Mouse (Mus musculus) C2C12 (cell line): Measurements from ENCODE around the gene Ccr2.

Experiments used
- CEBPB ChIP-seq: IDR thresholded peaks from one replicate; pipeline ENCODE4 v1.6.1; 2011; ENCODE audit warnings: low read depth, mild to moderate bottlenecking, control low read depth, moderate library complexity
- CTCF ChIP-seq: IDR thresholded peaks from one replicate; pipeline ENCODE4 v1.5.1; 2011; ENCODE audit not compliant: control insufficient read depth, insufficient read depth, insufficient read length
- FOSL1 ChIP-seq: IDR thresholded peaks from one replicate; pipeline ENCODE4 v1.8.0; 2011; ENCODE audit warnings: mild to moderate bottlenecking, low read length; ENCODE audit not compliant: poor library complexity, insufficient read depth, severe bottlenecking

DNA sequence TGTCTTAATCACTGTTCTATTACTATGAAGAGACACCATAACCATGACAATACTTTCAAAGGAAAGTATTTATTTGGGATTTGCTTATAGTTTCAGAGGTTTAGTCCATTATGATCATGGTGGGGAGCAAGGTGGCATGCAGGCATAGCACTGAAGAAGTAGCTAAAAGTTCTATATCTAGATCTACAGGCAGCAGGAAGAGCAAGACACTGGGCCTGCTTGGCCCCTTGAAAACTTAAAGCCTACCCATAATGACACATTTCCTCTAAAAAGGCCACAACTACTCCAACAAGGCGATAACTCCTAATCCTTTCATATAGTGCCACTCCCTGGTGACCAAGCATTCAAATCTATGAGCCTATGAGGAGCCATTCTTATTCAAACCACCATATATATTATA lies 10.2 kb downstream of the Ccr2 start:
- TF ChIP-seq CTCF (no peak), FOSL1 (no peak), CEBPB (no peak)
